Mouse (Mus musculus) limb, embryonic 13.5 days (tissue): ENCODE results near the gene Atn1. TPM values are rescaled to one million over a fixed set of nuclear protein-coding genes. Genes with fewer than 3 reads are reported as not detected.

Experiments used
- ATAC-seq: fragments of 200-750 bp; cut with Nextera tagmentation; 2 replicates; pipeline ENCODE4 v1.8.0; 2017; ENCODE audit warnings: low read depth, moderate number of reproducible peaks, moderate TSS enrichment; ENCODE audit not compliant: low FRiP score
- H3K27ac ChIP-seq: fragments of 300-500 bp; sonication (generic); 2 replicates; pipeline ENCODE4 v1.5.1; 2015; ENCODE audit warnings: inconsistent platforms, mild to moderate bottlenecking, moderate library complexity
- H3K27me3 ChIP-seq: fragments of 300-500 bp; sonication (generic); 2 replicates; pipeline ENCODE4 v1.6.1; 2015; ENCODE audit warnings: mild to moderate bottlenecking, inconsistent platforms
- H3K36me3 ChIP-seq: fragments of 300-500 bp; sonication (generic); 2 replicates; pipeline ENCODE4 v1.6.1; 2015; ENCODE audit warnings: inconsistent platforms, mild to moderate bottlenecking, moderate library complexity
- H3K4me1 ChIP-seq: fragments of 300-500 bp; sonication (generic); 2 replicates; pipeline ENCODE4 v1.6.1; 2015; ENCODE audit warnings: inconsistent platforms
- H3K4me2 ChIP-seq: fragments of 300-500 bp; sonication (generic); replicated peaks from 2 replicates; pipeline ENCODE4 v1.6.1; 2015; ENCODE audit warnings: inconsistent platforms, mild to moderate bottlenecking, moderate library complexity
- H3K4me3 ChIP-seq: fragments of 300-500 bp; sonication (generic); 2 replicates; pipeline ENCODE4 v1.5.1; 2015; ENCODE audit warnings: moderate library complexity, mild to moderate bottlenecking, inconsistent platforms
- H3K9ac ChIP-seq: fragments of 300-500 bp; sonication (generic); 2 replicates; pipeline ENCODE4 v1.6.1; 2015; ENCODE audit warnings: mild to moderate bottlenecking, inconsistent platforms
- H3K9me3 ChIP-seq: fragments of 300-500 bp; sonication (generic); 2 replicates; pipeline ENCODE4 v1.6.1; 2016; ENCODE audit warnings: inconsistent platforms
- WGBS: fragments of 180-500 bp; shearing (Covaris S2); methylation state at CpG from one replicate; pipeline ENCODE4 v1.1.7; 2015; 5-methylcytosine and 5-hydroxymethylcytosine counted together
- polyA plus RNA-seq: library from polyadenylated mRNA; unstranded; fragments of >200 nt; fragmentation: Nextera tagmentation; extraction: Ambion mirVana; gene quantifications from 2 replicates; pipeline ENCODE4 v1.2.1, GENCODE M21; 2015

Gene Atn1
- polyA plus RNA-seq, 1 experiment from 2014 or later: 20.0 TPM

DNA sequence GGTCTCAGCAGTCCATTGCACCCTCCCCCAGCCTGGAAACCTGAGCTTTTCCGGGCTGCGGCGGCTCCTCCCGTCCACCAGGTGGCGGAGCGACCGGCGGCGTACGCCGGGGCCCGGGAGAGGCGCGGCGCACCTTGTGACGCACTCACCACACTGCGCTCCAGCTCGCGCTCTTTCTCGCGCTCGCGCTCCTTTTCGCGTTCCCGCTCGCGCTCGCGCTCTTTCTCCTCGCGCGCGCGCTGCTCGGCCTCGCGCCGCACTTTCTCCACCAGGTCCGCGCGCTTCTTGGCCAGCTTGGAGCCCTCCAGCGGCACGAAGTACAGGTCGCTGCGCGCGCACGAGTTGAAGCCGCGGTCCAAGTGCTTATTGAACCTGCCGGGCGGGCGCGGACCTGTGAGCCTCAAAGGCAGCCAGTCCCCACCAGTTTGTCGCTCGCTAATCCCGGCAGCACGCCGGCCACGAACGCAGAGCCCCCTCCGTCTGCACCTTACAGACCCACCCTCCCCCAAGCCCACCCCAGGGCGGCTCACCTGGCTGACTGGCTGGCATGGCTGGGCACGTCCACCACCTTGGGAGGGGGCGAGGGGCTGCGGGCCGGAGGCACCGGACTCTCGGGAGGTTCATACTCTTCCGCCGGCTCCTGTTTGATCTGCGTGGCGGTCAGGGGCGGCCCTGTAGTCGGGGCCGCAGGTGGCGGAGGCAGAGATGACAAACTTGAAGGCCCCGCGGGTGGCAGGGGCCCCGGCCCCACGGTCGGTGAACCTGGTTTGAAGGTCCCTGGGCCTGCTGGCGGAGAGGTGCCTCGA, 10.6 kb downstream of the Atn1 start:
- no peaks in the 10 kb centered on the region for H3K9me3 ChIP-seq
- ATAC-seq: peak; percentile 77
- no peaks in the 10 kb centered on the region for H3K27me3 ChIP-seq
- peaks cover 33% of the 10 kb centered on the region for H3K4me1 ChIP-seq
- peaks cover 67% of the 10 kb centered on the region for H3K36me3 ChIP-seq
- H3K27ac ChIP-seq: peak overlapping the region; percentile 88
- under 1% methylated on average over 77 of the region's 85 CpGs for WGBS
- peak overlapping the region; percentile 84 for H3K9ac ChIP-seq
- H3K4me2 ChIP-seq: peak overlapping the region; percentile 94
- peak overlapping the region; percentile 54 for H3K4me3 ChIP-seq

DNA sequence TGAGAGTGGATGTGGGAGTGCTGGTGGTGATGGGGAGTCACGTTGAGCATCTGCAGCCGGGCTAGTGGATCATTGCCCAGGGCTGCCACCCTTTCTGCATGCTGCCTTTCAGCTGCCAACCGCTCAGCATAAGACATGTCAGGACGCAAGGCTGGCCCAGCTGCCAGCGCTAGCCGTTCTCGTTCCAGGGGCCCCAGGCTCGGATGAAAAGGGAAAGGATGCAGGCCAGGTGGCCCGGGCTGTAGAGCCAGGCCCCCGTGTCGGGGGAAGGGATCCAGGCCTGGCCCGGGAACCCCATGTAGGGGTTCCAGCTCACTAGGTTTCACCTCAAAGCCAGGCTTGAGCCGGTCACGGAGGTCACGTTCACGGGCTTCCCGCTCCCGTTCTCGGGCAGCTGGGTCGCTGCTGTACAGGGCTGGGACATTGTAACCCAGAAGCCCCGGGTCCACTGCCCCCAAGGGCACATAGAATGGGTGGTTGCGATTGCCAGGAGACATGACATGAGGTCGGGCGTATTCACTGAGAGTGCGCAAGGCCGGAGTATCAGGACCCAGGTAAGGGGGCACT, 11.5 kb downstream of the Atn1 start:
- no peak for ATAC-seq
- Histone ChIP-seq H3K4me3 (peak overlapping the region; percentile 54), H3K27me3 (no peaks in the 10 kb centered on the region), H3K36me3 (peaks cover 64% of the 10 kb centered on the region), H3K4me2 (peak overlapping the region; percentile 94), H3K9ac (peak overlapping the region; percentile 66), H3K4me1 (peaks cover 37% of the 10 kb centered on the region), H3K9me3 (no peaks in the 10 kb centered on the region), H3K27ac (peak overlapping the region; percentile 74; the same call in 1 of the 2 replicates)
- 70% methylated on average over 26 of the region's 26 CpGs for WGBS

DNA sequence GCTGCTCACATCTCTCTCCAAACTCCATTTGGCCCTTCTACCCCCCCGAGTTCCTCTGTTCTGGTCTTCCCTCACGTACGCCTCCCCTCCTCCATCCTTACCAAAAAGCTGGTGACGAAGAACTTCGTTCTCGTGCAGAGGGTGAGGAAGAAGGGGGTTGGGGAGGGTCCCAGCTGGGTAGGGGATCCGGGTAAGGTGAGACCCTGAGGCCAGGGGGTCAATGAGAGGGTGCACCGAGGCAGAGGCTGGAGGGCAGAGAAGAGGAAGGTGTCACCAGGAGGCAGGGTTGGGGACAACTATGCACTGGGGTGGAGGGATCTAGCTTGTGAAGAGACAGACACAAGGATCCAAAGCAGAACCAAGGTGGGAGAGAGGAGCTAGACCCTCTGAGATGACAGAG, 12.7 kb downstream of the Atn1 start:
- Histone ChIP-seq H3K36me3 (peaks cover 63% of the 10 kb centered on the region), H3K9me3 (no peaks in the 10 kb centered on the region), H3K4me1 (peaks cover 47% of the 10 kb centered on the region), H3K27me3 (no peaks in the 10 kb centered on the region), H3K4me3 (no peak overlapping the region), H3K27ac (no peak overlapping the region), H3K9ac (peak overlapping the region; percentile 26; the same call in 1 of the 2 replicates), H3K4me2 (no peak overlapping the region)
- WGBS: 89% methylated on average over 8 of the region's 8 CpGs
- ATAC-seq: no peak

DNA sequence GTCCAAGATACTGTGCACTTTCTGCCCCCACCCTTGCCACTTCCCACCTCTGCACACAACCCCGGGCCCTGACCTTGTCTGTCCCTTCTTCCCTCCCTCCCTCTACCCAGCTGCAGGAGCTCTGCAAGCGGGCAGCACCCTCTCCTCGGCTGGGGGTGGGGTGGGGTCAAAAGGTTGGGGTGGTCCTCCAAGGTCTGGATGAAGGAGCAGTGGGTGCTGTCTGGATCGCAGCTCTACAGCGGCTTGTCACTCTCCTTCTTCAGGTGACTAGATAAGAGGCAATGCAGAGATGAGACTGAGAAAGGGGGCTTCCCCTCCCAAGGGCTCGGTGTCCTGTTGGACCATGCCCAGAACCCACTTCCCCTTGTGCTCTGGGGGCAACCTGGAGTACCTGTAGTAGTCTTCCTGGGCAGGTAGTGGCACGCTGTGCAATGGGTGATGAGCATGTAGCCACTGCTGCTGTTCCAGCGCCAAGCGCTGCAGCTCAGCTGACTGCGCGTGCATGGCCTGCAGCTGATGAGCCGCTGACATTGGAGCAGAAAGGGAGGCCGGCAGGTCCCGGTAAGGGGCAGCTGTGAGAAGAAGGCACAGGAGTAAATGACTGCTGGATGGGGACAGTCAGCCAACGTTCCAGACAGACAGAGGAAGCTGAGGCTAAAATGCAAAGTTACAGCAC, 13.3 kb downstream of the Atn1 start:
- H3K27me3 ChIP-seq: no peaks in the 10 kb centered on the region
- H3K36me3 ChIP-seq: peaks cover 57% of the 10 kb centered on the region
- WGBS: 92% methylated on average over 15 of the region's 15 CpGs
- no peak overlapping the region for H3K4me3 ChIP-seq
- no peak for ATAC-seq
- peak overlapping the region; percentile 26; the same call in 1 of the 2 replicates for H3K9ac ChIP-seq
- peaks cover 51% of the 10 kb centered on the region for H3K4me1 ChIP-seq
- H3K4me2 ChIP-seq: no peak overlapping the region
- H3K9me3 ChIP-seq: no peaks in the 10 kb centered on the region
- no peak overlapping the region for H3K27ac ChIP-seq

DNA sequence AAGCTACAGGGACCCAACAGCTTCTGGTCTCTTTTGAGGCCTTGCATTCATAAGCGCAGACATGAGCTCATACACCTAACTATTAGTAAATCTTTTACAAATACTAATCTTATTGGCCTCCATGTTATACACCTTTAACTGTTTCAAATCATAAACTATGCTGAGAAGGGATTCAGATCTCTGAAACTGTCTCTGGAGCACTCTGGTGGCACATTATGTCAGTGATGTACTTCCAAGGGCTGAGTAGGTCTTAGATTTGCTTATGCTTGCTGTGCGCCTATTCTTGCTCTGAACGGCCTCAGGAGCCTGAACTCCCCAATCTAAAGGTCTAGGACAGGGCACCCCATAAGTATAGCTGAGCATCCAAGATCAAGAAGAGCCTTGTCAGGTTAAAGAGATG, 14.5 kb downstream of the Atn1 start:
- Histone ChIP-seq H3K27ac (peak overlapping the region; percentile 99), H3K27me3 (no peaks in the 10 kb centered on the region), H3K4me2 (peak overlapping the region; percentile 71), H3K4me1 (peaks cover 47% of the 10 kb centered on the region), H3K36me3 (peaks cover 45% of the 10 kb centered on the region), H3K9ac (peak overlapping the region; percentile 62), H3K9me3 (no peaks in the 10 kb centered on the region), H3K4me3 (peak overlapping the region; percentile 74)
- ATAC-seq: no peak
- 75% methylated on average over 3 of the region's 3 CpGs for WGBS

DNA sequence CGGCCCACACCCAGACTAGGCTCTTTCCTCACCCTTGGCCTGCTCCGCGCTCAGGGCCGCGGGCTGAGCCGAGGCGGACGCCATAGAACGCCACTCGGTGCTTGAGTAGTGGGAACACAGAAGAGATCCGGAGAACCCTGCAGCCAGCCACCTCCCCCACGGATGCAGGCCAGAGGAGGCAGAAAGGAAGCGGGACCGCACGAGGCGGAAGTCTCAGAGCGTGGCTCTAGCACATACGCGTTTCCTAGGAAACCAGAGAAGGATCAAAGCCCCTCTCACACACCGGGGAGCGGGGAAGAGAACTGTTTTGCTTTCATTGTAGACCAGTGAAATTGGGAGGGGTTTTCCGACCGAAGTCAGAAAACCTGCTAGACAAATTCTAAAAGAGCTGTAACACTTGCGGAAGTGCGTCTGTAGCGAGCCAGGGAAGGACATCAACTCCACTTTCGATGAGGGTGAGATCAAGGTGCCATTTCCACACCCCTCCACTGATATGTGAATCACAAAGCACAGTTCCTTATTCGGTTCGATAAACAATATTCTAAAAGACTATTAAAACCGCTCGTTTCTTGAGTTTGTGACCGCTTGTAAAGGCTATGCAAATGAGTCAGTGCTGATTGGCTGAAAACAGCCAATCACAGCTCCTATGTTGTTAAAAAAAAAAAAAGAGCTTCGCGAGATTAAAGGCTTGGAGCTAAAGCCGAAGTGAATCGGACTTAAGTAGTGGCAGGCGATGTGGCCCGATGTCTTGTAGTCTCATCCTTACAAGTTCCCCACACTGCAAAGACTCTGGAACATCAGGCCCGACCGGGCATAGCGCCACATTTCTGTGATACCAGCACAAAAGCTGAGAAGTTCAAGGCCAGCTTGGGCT, 15.2 kb downstream of the Atn1 start, which contains the start of gene Grcc10:
Gene Grcc10 (minus strand): TSS at position 487 of the 874 bp plus-strand sequence.
- H3K4me2 ChIP-seq: peak within 1 kb of the TSS; percentile 71
- peaks cover 39% of the 10 kb centered on the region for H3K4me1 ChIP-seq
- H3K27ac ChIP-seq: peak within 1 kb of the TSS; percentile 99
- peak within 1 kb of the TSS; percentile 87 for H3K9ac ChIP-seq
- H3K9me3 ChIP-seq: no peaks in the 10 kb centered on the region
- H3K36me3 ChIP-seq: peaks cover 40% of the 10 kb centered on the region
- under 1% methylated on average over 41 of the region's 41 CpGs for WGBS
- ATAC-seq: peak; percentile 85
- H3K27me3 ChIP-seq: no peaks in the 10 kb centered on the region
- peak within 1 kb of the TSS; percentile 74 for H3K4me3 ChIP-seq

DNA sequence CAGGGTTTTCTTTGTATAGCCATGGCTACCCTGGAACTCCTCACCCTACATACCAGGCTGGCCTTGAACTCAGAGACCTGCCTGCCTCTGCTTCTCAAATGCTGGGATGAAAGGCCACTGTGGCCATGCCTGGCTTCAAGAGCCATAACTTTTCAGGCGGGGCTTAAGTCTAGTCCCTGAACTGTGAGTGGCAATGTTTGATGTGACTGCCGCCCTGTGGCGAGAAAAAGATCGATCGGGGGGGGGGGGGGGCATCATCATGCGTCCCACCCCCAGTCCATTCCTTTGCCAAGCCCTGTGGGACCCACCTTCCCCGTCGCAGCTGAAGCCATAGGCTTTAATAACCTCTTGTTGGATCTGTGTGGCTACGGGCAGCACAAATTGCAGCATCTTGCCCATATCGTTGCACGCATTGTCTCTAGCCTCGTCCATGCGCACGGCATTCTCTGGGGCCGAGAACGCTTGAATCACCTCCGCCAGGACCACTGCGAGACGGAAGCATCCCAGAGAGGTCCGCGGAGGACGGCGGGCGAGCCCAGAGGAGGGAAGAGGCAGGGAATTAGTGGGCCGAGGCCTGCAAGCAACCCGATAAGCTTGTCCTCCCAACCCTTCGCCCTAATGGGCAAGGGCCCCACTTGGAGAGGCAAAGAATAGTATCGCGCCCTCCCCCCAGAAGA, 16.0 kb downstream of the Atn1 start:
- H3K4me2 ChIP-seq: peak overlapping the region; percentile 71
- peak; percentile 3 for ATAC-seq
- peaks cover 40% of the 10 kb centered on the region for H3K36me3 ChIP-seq
- H3K9ac ChIP-seq: peak overlapping the region; percentile 87
- peaks cover 36% of the 10 kb centered on the region for H3K4me1 ChIP-seq
- no peaks in the 10 kb centered on the region for H3K9me3 ChIP-seq
- 1% methylated on average over 29 of the region's 29 CpGs for WGBS
- peak overlapping the region; percentile 74 for H3K4me3 ChIP-seq
- no peaks in the 10 kb centered on the region for H3K27me3 ChIP-seq
- peak overlapping the region; percentile 99 for H3K27ac ChIP-seq

DNA sequence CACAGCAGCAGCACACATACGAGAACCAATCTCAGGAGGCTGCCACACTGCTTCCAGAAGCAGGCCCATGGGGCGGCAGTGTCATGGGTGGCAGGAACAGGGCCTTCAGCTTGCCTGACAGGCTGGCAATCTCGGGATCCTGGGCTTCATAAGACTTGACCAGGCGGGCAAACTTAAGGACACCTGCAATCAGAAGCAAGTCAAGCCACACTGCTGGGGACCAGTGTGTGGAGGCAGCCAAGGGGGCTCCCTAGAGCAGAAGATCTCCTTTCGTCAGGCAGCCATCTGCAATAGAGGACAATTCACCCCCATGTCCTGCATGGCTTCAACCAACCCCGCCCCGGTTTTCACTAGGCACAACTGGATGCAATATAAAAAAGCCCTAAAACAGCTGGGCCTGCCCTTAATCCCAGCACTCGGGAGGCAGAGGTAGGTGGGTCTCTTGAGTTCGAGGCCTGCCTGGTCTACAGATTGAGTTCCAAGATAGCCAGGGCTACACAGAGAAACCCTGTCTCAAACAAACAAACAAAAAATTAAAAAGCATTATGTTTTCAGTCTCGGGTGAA, 17.0 kb downstream of the Atn1 start:
- peak overlapping the region; percentile 99; the same call in 1 of the 2 replicates for H3K27ac ChIP-seq
- H3K36me3 ChIP-seq: peaks cover 30% of the 10 kb centered on the region
- H3K9ac ChIP-seq: no peak overlapping the region
- peak overlapping the region; percentile 74 for H3K4me3 ChIP-seq
- 83% methylated on average over 10 of the region's 10 CpGs for WGBS
- H3K4me1 ChIP-seq: peaks cover 28% of the 10 kb centered on the region
- no peak for ATAC-seq
- no peaks in the 10 kb centered on the region for H3K9me3 ChIP-seq
- H3K4me2 ChIP-seq: peak overlapping the region; percentile 71
- no peaks in the 10 kb centered on the region for H3K27me3 ChIP-seq

DNA sequence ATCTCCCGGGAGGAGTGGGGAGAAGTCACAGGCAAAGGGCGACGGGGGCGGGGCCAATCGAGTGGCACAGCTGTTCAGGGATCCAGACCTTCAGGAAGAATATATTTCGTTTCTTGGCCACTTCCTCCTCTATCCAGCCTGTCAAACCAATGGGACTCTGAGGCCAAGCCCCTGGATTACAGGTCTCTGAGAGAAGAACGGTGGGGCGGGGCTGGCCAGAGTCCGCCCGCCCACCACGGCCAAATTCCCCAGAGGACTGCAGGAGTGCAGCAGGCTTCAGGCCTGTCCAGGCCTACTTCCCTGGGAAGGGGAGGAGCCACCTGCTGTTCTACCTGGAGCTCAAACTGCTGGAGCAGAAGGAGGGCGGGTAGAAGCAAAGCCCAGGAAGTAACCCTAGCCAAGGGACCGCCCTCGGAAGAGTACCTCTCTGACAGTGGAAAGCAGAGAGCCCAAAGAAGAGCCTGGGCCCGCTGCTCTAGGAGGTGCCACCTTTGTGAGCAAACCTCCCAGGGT, 17.8 kb downstream of the Atn1 start, which contains the start of gene Ptpn6:
Gene Ptpn6 (minus strand): TSS at position 204 of the 513 bp plus-strand sequence.
- H3K27me3 ChIP-seq: no peaks in the 10 kb centered on the region
- H3K4me3 ChIP-seq: peak within 1 kb of the TSS; percentile 74; the same call in 1 of the 2 replicates
- H3K27ac ChIP-seq: peak within 1 kb of the TSS; percentile 99; the same call in 1 of the 2 replicates
- H3K9me3 ChIP-seq: no peaks in the 10 kb centered on the region
- H3K9ac ChIP-seq: peak within 1 kb of the TSS; percentile 35; the same call in 1 of the 2 replicates
- no peak for ATAC-seq
- peaks cover 28% of the 10 kb centered on the region for H3K4me1 ChIP-seq
- 28% methylated on average over 15 of the region's 15 CpGs for WGBS
- H3K4me2 ChIP-seq: peak within 1 kb of the TSS; percentile 71
- H3K36me3 ChIP-seq: peaks cover 23% of the 10 kb centered on the region

DNA sequence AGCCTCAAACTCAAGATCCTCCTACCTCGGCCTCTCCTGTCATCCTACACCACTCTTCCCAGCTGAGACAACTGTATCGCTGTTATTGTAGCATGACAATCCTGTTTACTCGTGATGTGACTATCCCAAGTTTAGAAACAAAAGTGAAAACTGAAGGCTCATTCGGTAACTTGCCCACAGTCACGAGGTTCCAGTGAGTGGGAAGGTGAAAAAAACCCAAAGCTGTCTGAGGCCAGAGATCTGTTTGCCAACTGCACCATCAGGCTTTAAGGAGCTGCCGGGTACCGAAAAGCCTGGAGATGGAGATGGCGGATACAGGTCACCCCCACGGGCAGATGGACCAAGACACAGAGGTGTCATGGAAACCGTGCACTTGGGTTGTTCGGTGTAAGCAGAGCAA, 19.3 kb downstream of the Atn1 start:
- H3K36me3 ChIP-seq: peaks cover 11% of the 10 kb centered on the region; the same call in 1 of the 2 replicates
- H3K9me3 ChIP-seq: no peaks in the 10 kb centered on the region
- peaks cover 30% of the 10 kb centered on the region for H3K4me1 ChIP-seq
- H3K9ac ChIP-seq: no peak overlapping the region
- H3K4me2 ChIP-seq: no peak overlapping the region
- ATAC-seq: no peak
- H3K27ac ChIP-seq: no peak overlapping the region
- H3K27me3 ChIP-seq: no peaks in the 10 kb centered on the region
- WGBS: 93% methylated on average over 11 of the region's 11 CpGs
- no peak overlapping the region for H3K4me3 ChIP-seq
